Mouse (Mus musculus): ENCODE results near the gene 1700001K19Rik. TPM values are rescaled to one million over a fixed set of nuclear protein-coding genes. Genes with fewer than 3 reads are reported as not detected.
A peak's percentile ranks its signal among the peaks of the same experiment; 100 is the strongest.

Gene 1700001K19Rik
- total and polyA plus RNA-seq, 2 experiments from 2014 or later, result not detected

- 66% methylated on average over 2 of the region's 2 CpGs for WGBS
Measured at GRCm38 (mm10) chr12:110700730-110701129, 18.3 kb upstream of the 1700001K19Rik start.

GRCm38 (mm10) chr12:110699171-110699547 is 16.7 kb upstream of the 1700001K19Rik start:
- no peaks in the 10 kb centered on the region for H3K9me3 ChIP-seq (ENCODE audit: low read length)
- H3K27me3 ChIP-seq (ENCODE audit: insufficient read depth, low read length), result no peaks in the 10 kb centered on the region; the same call in 1 of the 2 replicates
- ATAC-seq (no peak), DNase-seq (no peak)
- H3K27ac ChIP-seq (ENCODE audit: low read depth, low read length), result no peak overlapping the region
- H3K4me3 ChIP-seq (ENCODE audit: low read depth, low read length), result no peak overlapping the region
- H3K4me1 ChIP-seq (ENCODE audit: insufficient read depth), result peaks cover 7% of the 10 kb centered on the region
- WGBS, result 55% methylated on average over 2 of the region's 2 CpGs
- H3K4me2 ChIP-seq (ENCODE audit: low read depth), result no peak overlapping the region
- peaks cover 7% of the 10 kb centered on the region for H3K36me3 ChIP-seq (ENCODE audit: insufficient read depth)
- no peak overlapping the region for H3K9ac ChIP-seq
- no peak for TF ChIP-seq CTCF (IDR thresholded peaks at IDR 0.05; ENCODE audit: low read depth)

More at GRCm38 (mm10) chr12:110700730-110701129, 18.3 kb upstream of the 1700001K19Rik start:
- DNase-seq, result no peak
- no peak overlapping the region for H3K27ac ChIP-seq (ENCODE audit: low read depth, low read length)
- H3K4me3 ChIP-seq (ENCODE audit: low read depth, low read length), result no peak overlapping the region
- no peaks in the 10 kb centered on the region for H3K36me3 ChIP-seq (ENCODE audit: insufficient read depth)
- no peaks in the 10 kb centered on the region; the same call in 1 of the 2 replicates for H3K27me3 ChIP-seq (ENCODE audit: insufficient read depth, low read length)
- no peak overlapping the region for H3K9ac ChIP-seq
- no peak overlapping the region for H3K4me2 ChIP-seq (ENCODE audit: low read depth)
- ATAC-seq, result no peak
- no peaks in the 10 kb centered on the region for H3K9me3 ChIP-seq (ENCODE audit: low read length)
- H3K4me1 ChIP-seq (ENCODE audit: insufficient read depth), result no peaks in the 10 kb centered on the region; the same call in 1 of the 2 replicates
- no peak for TF ChIP-seq CTCF (IDR thresholded peaks at IDR 0.05; ENCODE audit: low read depth)

GRCm38 (mm10) chr12:110698523-110699170 is 16.2 kb upstream of the 1700001K19Rik start:
- Histone ChIP-seq H3K9me3 (ENCODE audit: low read length) (no peaks in the 10 kb centered on the region), H3K4me2 (ENCODE audit: low read depth) (no peak overlapping the region), H3K4me3 (ENCODE audit: low read depth, low read length) (no peak overlapping the region), H3K9ac (no peak overlapping the region), H3K27ac (ENCODE audit: low read depth, low read length) (no peak overlapping the region), H3K36me3 (ENCODE audit: insufficient read depth) (peaks cover 10% of the 10 kb centered on the region), H3K27me3 (ENCODE audit: insufficient read depth, low read length) (no peaks in the 10 kb centered on the region; the same call in 1 of the 2 replicates), H3K4me1 (ENCODE audit: insufficient read depth) (peaks cover 7% of the 10 kb centered on the region)
- ATAC-seq (no peak), DNase-seq (no peak)
- no peak for TF ChIP-seq CTCF (IDR thresholded peaks at IDR 0.05; ENCODE audit: low read depth)
- WGBS, result 51% methylated on average over 15 of the region's 15 CpGs

GRCm38 (mm10) chr12:110698080-110698479 is 15.7 kb upstream of the 1700001K19Rik start:
- Histone ChIP-seq H3K9me3 (ENCODE audit: low read length) (no peaks in the 10 kb centered on the region), H3K4me2 (ENCODE audit: low read depth) (no peak overlapping the region), H3K27me3 (ENCODE audit: insufficient read depth, low read length) (no peaks in the 10 kb centered on the region; the same call in 1 of the 2 replicates), H3K4me3 (ENCODE audit: low read depth, low read length) (no peak overlapping the region), H3K4me1 (ENCODE audit: insufficient read depth) (peaks cover 7% of the 10 kb centered on the region), H3K9ac (no peak overlapping the region), H3K36me3 (ENCODE audit: insufficient read depth) (peaks cover 14% of the 10 kb centered on the region), H3K27ac (ENCODE audit: low read depth, low read length) (no peak overlapping the region)
- TF ChIP-seq CTCF (IDR thresholded peaks at IDR 0.05; ENCODE audit: low read depth), result no peak
- no peak for DNase-seq
- 87% methylated on average over 1 of the region's 1 CpGs for WGBS
- no peak for ATAC-seq

GRCm38 (mm10) chr12:110697457-110697856 is 15.0 kb upstream of the 1700001K19Rik start:
- H3K27me3 ChIP-seq (ENCODE audit: insufficient read depth, low read length), result no peaks in the 10 kb centered on the region; the same call in 1 of the 2 replicates
- WGBS, result 76% methylated on average over 5 of the region's 5 CpGs

GRCm38 (mm10) chr12:110696975-110697400 is 14.6 kb upstream of the 1700001K19Rik start:
- no peaks in the 10 kb centered on the region; the same call in 1 of the 2 replicates for H3K27me3 ChIP-seq (ENCODE audit: insufficient read depth, low read length)
- TF ChIP-seq CTCF (IDR thresholded peaks at IDR 0.05; ENCODE audit: low read depth), result no peak
- ATAC-seq (no peak), DNase-seq (no peak)
- H3K27ac ChIP-seq (ENCODE audit: low read depth, low read length), result peak overlapping the region; percentile 99
- peaks cover 7% of the 10 kb centered on the region for H3K4me1 ChIP-seq (ENCODE audit: insufficient read depth)
- peak overlapping the region; percentile 82 for H3K4me2 ChIP-seq (ENCODE audit: low read depth)
- H3K9me3 ChIP-seq (ENCODE audit: low read length), result no peaks in the 10 kb centered on the region
- H3K36me3 ChIP-seq (ENCODE audit: insufficient read depth), result peaks cover 22% of the 10 kb centered on the region
- 41% methylated on average over 9 of the region's 9 CpGs for WGBS
- H3K4me3 ChIP-seq (ENCODE audit: low read depth, low read length), result peak overlapping the region; percentile 99
- peak overlapping the region; percentile 72 for H3K9ac ChIP-seq

More at GRCm38 (mm10) chr12:110697457-110697856, 15.0 kb upstream of the 1700001K19Rik start:
- Histone ChIP-seq H3K36me3 (ENCODE audit: insufficient read depth) (peaks cover 19% of the 10 kb centered on the region), H3K4me2 (ENCODE audit: low read depth) (no peak overlapping the region), H3K9me3 (ENCODE audit: low read length) (no peaks in the 10 kb centered on the region), H3K9ac (no peak overlapping the region), H3K4me1 (ENCODE audit: insufficient read depth) (peaks cover 7% of the 10 kb centered on the region), H3K4me3 (ENCODE audit: low read depth, low read length) (no peak overlapping the region), H3K27ac (ENCODE audit: low read depth, low read length) (no peak overlapping the region)
- no peak for TF ChIP-seq CTCF (IDR thresholded peaks at IDR 0.05; ENCODE audit: low read depth)
- ATAC-seq (no peak), DNase-seq (no peak)

All from forebrain, postnatal 0 days (tissue).